Mouse (Mus musculus) retina, adult 2 months (tissue): ENCODE measurements around the gene Mgl2.

ENCODE experiments used
- DNase-seq: peaks from one replicate; pipeline ENCODE4 v3.0.0-alpha.2; 2012; ENCODE audit warnings: low read depth, low spot score

Gene Mgl2

GRCm38 (mm10) chr11:70170291-70170690 lies 40.2 kb downstream of the Mgl2 start:
- no peak for DNase-seq

- DNase-seq, result no peak
Measured at GRCm38 (mm10) chr11:70171181-70171580, 41.1 kb downstream of the Mgl2 start.

- DNase-seq, result peak; percentile 15
Measured at GRCm38 (mm10) chr11:70171847-70172246, 41.7 kb downstream of the Mgl2 start.

GRCm38 (mm10) chr11:70172298-70172697 lies 42.2 kb downstream of the Mgl2 start:
- DNase-seq, result no peak

- DNase-seq, result no peak
Measured at GRCm38 (mm10) chr11:70174491-70174890, 44.4 kb downstream of the Mgl2 start.

GRCm38 (mm10) chr11:70177647-70178046 lies 47.5 kb downstream of the Mgl2 start:
- no peak for DNase-seq

GRCm38 (mm10) chr11:70178311-70178710 lies 48.2 kb downstream of the Mgl2 start:
- no peak for DNase-seq

GRCm38 (mm10) chr11:70178756-70179155 lies 48.6 kb downstream of the Mgl2 start:
- DNase-seq, result no peak

GRCm38 (mm10) chr11:70179401-70179800 lies 49.3 kb downstream of the Mgl2 start:
- peak; percentile 20 for DNase-seq

GRCm38 (mm10) chr11:70180496-70180895 lies 50.4 kb downstream of the Mgl2 start:
- DNase-seq, result no peak

- no peak for DNase-seq
Measured at GRCm38 (mm10) chr11:70185120-70185519, 55.0 kb downstream of the Mgl2 start.
